Mouse (Mus musculus) adrenal gland, adult 8-10 months (tissue): ENCODE data around the gene Atp6v1c2. TPM values are rescaled to one million over a fixed set of nuclear protein-coding genes. Genes with fewer than 3 reads are reported as not detected.

ENCODE experiments used
- DNase-seq: peaks from one replicate; pipeline ENCODE4 v3.0.0; 2022
- total RNA-seq, 4 experiments: library from RNA; stranded (reverse); gene quantifications; 2 replicates each; pipeline ENCODE4 v1.2.4; 2022

The Atp6v1c2 gene
- total RNA-seq, 4 experiments from 2014 or later, result 1.2 to 4.0 (median 2.2) TPM

GRCm38 (mm10) chr12:17324549-17325470 lies 4.3 kb downstream of the Atp6v1c2 start:
- DNase-seq, result peak; percentile 41

- DNase-seq, result no peak
These were observed 10.7 kb downstream of the Atp6v1c2 start for GRCm38 (mm10) chr12:17318453-17318852.

GRCm38 (mm10) chr12:17317970-17318369 lies 11.2 kb downstream of the Atp6v1c2 start:
- no peak for DNase-seq

GRCm38 (mm10) chr12:17316096-17316495 lies 13.1 kb downstream of the Atp6v1c2 start:
- DNase-seq, result no peak

- no peak for DNase-seq
These were observed 18.0 kb downstream of the Atp6v1c2 start for GRCm38 (mm10) chr12:17310852-17311839.

- no peak for DNase-seq
These were observed 20.9 kb downstream of the Atp6v1c2 start for GRCm38 (mm10) chr12:17308246-17308645.

- peak; percentile 84 for DNase-seq
These were observed 23.7 kb downstream of the Atp6v1c2 start for GRCm38 (mm10) chr12:17305445-17305844.

GRCm38 (mm10) chr12:17299902-17300301 lies 29.3 kb downstream of the Atp6v1c2 start:
- DNase-seq, result no peak

GRCm38 (mm10) chr12:17296899-17297298 lies 32.3 kb downstream of the Atp6v1c2 start:
- no peak for DNase-seq

- no peak for DNase-seq
These were observed 38.6 kb downstream of the Atp6v1c2 start for GRCm38 (mm10) chr12:17290569-17290968.

GRCm38 (mm10) chr12:17289913-17290312 lies 39.2 kb downstream of the Atp6v1c2 start:
- DNase-seq, result no peak

GRCm38 (mm10) chr12:17289060-17289459 lies 40.1 kb downstream of the Atp6v1c2 start:
- peak; percentile 37 for DNase-seq

GRCm38 (mm10) chr12:17288496-17288895 lies 40.7 kb downstream of the Atp6v1c2 start:
- DNase-seq, result no peak

- no peak for DNase-seq
These were observed 55.3 kb downstream of the Atp6v1c2 start for GRCm38 (mm10) chr12:17273841-17274240.

- DNase-seq, result no peak
These were observed 57.9 kb downstream of the Atp6v1c2 start for GRCm38 (mm10) chr12:17271272-17271671.

- DNase-seq, result no peak
These were observed 61.8 kb downstream of the Atp6v1c2 start for GRCm38 (mm10) chr12:17267316-17267715.

- no peak for DNase-seq
These were observed 62.5 kb downstream of the Atp6v1c2 start for GRCm38 (mm10) chr12:17266673-17266990.

GRCm38 (mm10) chr12:17265971-17266672 lies 63.0 kb downstream of the Atp6v1c2 start, which contains the start of gene Pdia6:
TSS of gene Pdia6 (plus strand) at chr12:17266545.
- DNase-seq, result peak; percentile 87

- DNase-seq, result no peak
These were observed 64.3 kb downstream of the Atp6v1c2 start for GRCm38 (mm10) chr12:17264826-17265225.

GRCm38 (mm10) chr12:17263881-17264280 lies 65.3 kb downstream of the Atp6v1c2 start:
- no peak for DNase-seq

GRCm38 (mm10) chr12:17261005-17261404 lies 68.2 kb downstream of the Atp6v1c2 start:
- DNase-seq, result no peak

GRCm38 (mm10) chr12:17258431-17258830 lies 70.7 kb downstream of the Atp6v1c2 start:
- no peak for DNase-seq
